Mouse (Mus musculus) megakaryocyte, embryonic 14.5 days (primary cell): ENCODE results near the gene Cftr. TPM values are rescaled to one million over a fixed set of nuclear protein-coding genes. Genes with fewer than 3 reads are reported as not detected.

Source experiments
- H3K27me3 ChIP-seq: replicated peaks from 2 replicates; pipeline ENCODE3; 2012; ENCODE audit warnings: inconsistent platforms
- H3K36me3 ChIP-seq: replicated peaks from 2 replicates; pipeline ENCODE3; 2012; ENCODE audit warnings: low read length, inconsistent platforms, mixed read lengths
- H3K4me1 ChIP-seq: 2 replicates; pipeline ENCODE4 v1.6.1; 2012; ENCODE audit warnings: inconsistent platforms
- H3K4me3 ChIP-seq: replicated peaks from 2 replicates; pipeline ENCODE3; 2012; ENCODE audit warnings: moderate library complexity, mild to moderate bottlenecking, inconsistent platforms
- H3K9me3 ChIP-seq: 2 replicates; pipeline ENCODE4 v1.6.1; 2012; ENCODE audit warnings: inconsistent platforms
- FLI1 ChIP-seq: IDR thresholded peaks from 2 replicates; pipeline ENCODE4 v1.6.1; 2012; ENCODE audit warnings: low read length, inconsistent platforms, mixed read lengths
- GATA1 ChIP-seq: IDR thresholded peaks from 3 replicates; pipeline ENCODE4 v1.6.1; 2012; ENCODE audit warnings: mixed read lengths, low read length, inconsistent platforms, borderline replicate concordance
- polyA plus RNA-seq: library from polyadenylated mRNA; stranded (reverse); fragments of >175 nt; gene quantifications from 2 replicates; pipeline ENCODE4 v1.2.3, GENCODE M21; 2012; ENCODE audit warnings: low replicate concordance; ENCODE audit not compliant: insufficient read depth

The Cftr gene
- polyA plus RNA-seq, 1 experiment = not detected

- H3K36me3 ChIP-seq = no peaks in the 10 kb centered on the region
- no peaks in the 10 kb centered on the region for H3K4me1 ChIP-seq
- no peaks in the 10 kb centered on the region for H3K9me3 ChIP-seq
- no peak overlapping the region for H3K4me3 ChIP-seq
- no peaks in the 10 kb centered on the region for H3K27me3 ChIP-seq
- no peak for TF ChIP-seq FLI1
- TF ChIP-seq GATA1 = no peak
Measured at GRCm38 (mm10) chr6:18305130-18305529, 134.6 kb downstream of the Cftr start.

- TF ChIP-seq GATA1 (no peak), FLI1 (no peak)
- Histone ChIP-seq H3K27me3 (no peaks in the 10 kb centered on the region), H3K36me3 (no peaks in the 10 kb centered on the region), H3K4me3 (no peak overlapping the region), H3K9me3 (no peaks in the 10 kb centered on the region), H3K4me1 (no peaks in the 10 kb centered on the region)
Measured at GRCm38 (mm10) chr6:18310983-18311382, 140.5 kb downstream of the Cftr start.

- no peaks in the 10 kb centered on the region for H3K36me3 ChIP-seq
- no peaks in the 10 kb centered on the region for H3K27me3 ChIP-seq
- H3K4me3 ChIP-seq = no peak overlapping the region
- H3K4me1 ChIP-seq = no peaks in the 10 kb centered on the region
- no peak for TF ChIP-seq FLI1
- no peak for TF ChIP-seq GATA1
- H3K9me3 ChIP-seq = no peaks in the 10 kb centered on the region
Measured at GRCm38 (mm10) chr6:18314365-18314943, 144.0 kb downstream of the Cftr start.

GRCm38 (mm10) chr6:18322950-18323349, 152.5 kb downstream of the Cftr start:
- no peak overlapping the region for H3K4me3 ChIP-seq
- no peaks in the 10 kb centered on the region for H3K36me3 ChIP-seq
- no peaks in the 10 kb centered on the region; the same call in 1 of the 2 replicates for H3K9me3 ChIP-seq
- TF ChIP-seq GATA1 = no peak
- no peak for TF ChIP-seq FLI1
- no peaks in the 10 kb centered on the region for H3K4me1 ChIP-seq
- no peaks in the 10 kb centered on the region for H3K27me3 ChIP-seq

GRCm38 (mm10) chr6:18335393-18335792, 164.9 kb downstream of the Cftr start:
- TF ChIP-seq GATA1 (no peak), FLI1 (no peak)
- no peaks in the 10 kb centered on the region for H3K36me3 ChIP-seq

GRCm38 (mm10) chr6:18338307-18338706, 167.8 kb downstream of the Cftr start:
- no peak overlapping the region for H3K4me3 ChIP-seq
- no peaks in the 10 kb centered on the region for H3K36me3 ChIP-seq
- H3K4me1 ChIP-seq = no peaks in the 10 kb centered on the region
- no peaks in the 10 kb centered on the region for H3K9me3 ChIP-seq
- no peaks in the 10 kb centered on the region for H3K27me3 ChIP-seq
- TF ChIP-seq GATA1 = no peak
- no peak for TF ChIP-seq FLI1

More at GRCm38 (mm10) chr6:18335393-18335792, 164.9 kb downstream of the Cftr start:
- Histone ChIP-seq H3K9me3 (no peaks in the 10 kb centered on the region), H3K4me1 (no peaks in the 10 kb centered on the region), H3K4me3 (no peak overlapping the region), H3K27me3 (no peaks in the 10 kb centered on the region)

- Histone ChIP-seq H3K27me3 (no peaks in the 10 kb centered on the region), H3K4me1 (no peaks in the 10 kb centered on the region), H3K4me3 (no peak overlapping the region), H3K36me3 (no peaks in the 10 kb centered on the region), H3K9me3 (no peaks in the 10 kb centered on the region)
- TF ChIP-seq GATA1 (no peak), FLI1 (no peak)
Measured at GRCm38 (mm10) chr6:18344272-18344671, 173.8 kb downstream of the Cftr start.

- H3K9me3 ChIP-seq = no peaks in the 10 kb centered on the region
- TF ChIP-seq GATA1 (no peak), FLI1 (no peak)
- no peak overlapping the region for H3K4me3 ChIP-seq
- H3K36me3 ChIP-seq = no peaks in the 10 kb centered on the region
- H3K4me1 ChIP-seq = no peaks in the 10 kb centered on the region
- H3K27me3 ChIP-seq = no peaks in the 10 kb centered on the region
Measured at GRCm38 (mm10) chr6:18349153-18349858, 178.8 kb downstream of the Cftr start.

- no peaks in the 10 kb centered on the region for H3K36me3 ChIP-seq
- H3K27me3 ChIP-seq = no peaks in the 10 kb centered on the region
- TF ChIP-seq GATA1 = no peak
- no peak for TF ChIP-seq FLI1
- H3K4me3 ChIP-seq = no peak overlapping the region
- H3K9me3 ChIP-seq = 0 out of 2 replicates have a peak, but pooled peaks cover 5% of the 10 kb centered on the region
- H3K4me1 ChIP-seq = no peaks in the 10 kb centered on the region
Measured at GRCm38 (mm10) chr6:18360154-18360553, 189.7 kb downstream of the Cftr start.

- H3K4me3 ChIP-seq = no peak overlapping the region
- H3K4me1 ChIP-seq = no peaks in the 10 kb centered on the region
- 0 out of 2 replicates have a peak, but pooled peaks cover 5% of the 10 kb centered on the region for H3K9me3 ChIP-seq
- no peaks in the 10 kb centered on the region for H3K27me3 ChIP-seq
- TF ChIP-seq FLI1 (no peak), GATA1 (no peak)
- H3K36me3 ChIP-seq = no peaks in the 10 kb centered on the region
Measured at GRCm38 (mm10) chr6:18360955-18361354, 190.5 kb downstream of the Cftr start.

GRCm38 (mm10) chr6:18362232-18362631, 191.7 kb downstream of the Cftr start:
- TF ChIP-seq FLI1 (no peak), GATA1 (no peak)
- Histone ChIP-seq H3K27me3 (no peaks in the 10 kb centered on the region), H3K4me1 (no peaks in the 10 kb centered on the region), H3K36me3 (no peaks in the 10 kb centered on the region), H3K9me3 (0 out of 2 replicates have a peak, but pooled peaks cover 5% of the 10 kb centered on the region), H3K4me3 (no peak overlapping the region)
